Mouse (Mus musculus): ENCODE measurements around the gene Flcn. TPM values are rescaled to one million over a fixed set of nuclear protein-coding genes. Genes with fewer than 3 reads are reported as not detected.

Flcn gene
- total RNA-seq, 2 experiments from 2014 or later, result 43.0 to 44.1 TPM

GRCm38 (mm10) chr11:59774522-59774921 is 35.3 kb downstream of the Flcn start:
- intact Hi-C loops (cut with DNase I), result no loop called here
- no peak for DNase-seq (ENCODE audit: low spot score)

GRCm38 (mm10) chr11:59772902-59773301 is 36.9 kb downstream of the Flcn start:
- DNase-seq (ENCODE audit: low spot score), result no peak
- intact Hi-C loops (cut with DNase I), result no loop called here

DNA sequence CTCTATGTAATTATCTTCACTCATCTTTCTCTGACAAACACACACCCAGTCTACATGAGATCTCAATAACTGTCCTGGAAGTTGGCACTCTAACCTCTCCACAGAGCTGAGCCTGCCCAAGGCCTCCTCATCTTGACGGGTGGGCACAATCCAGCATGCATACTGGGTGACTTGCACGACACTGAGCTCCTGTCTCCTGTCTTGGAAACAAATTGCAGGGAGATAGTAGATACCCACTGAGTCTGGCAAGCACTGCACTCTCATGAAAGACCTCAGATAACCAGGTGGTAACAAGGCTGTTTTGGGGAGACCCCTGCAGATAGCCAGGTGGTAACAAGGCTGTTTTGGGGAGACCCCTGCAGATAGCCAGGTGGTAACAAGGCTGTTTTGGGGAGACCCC is 37.5 kb downstream of the Flcn start:
- no peak for DNase-seq (ENCODE audit: low spot score)
- intact Hi-C loops (cut with DNase I), result no loop called here

GRCm38 (mm10) chr11:59770753-59771152 is 39.1 kb downstream of the Flcn start:
- intact Hi-C loops (cut with DNase I), result no loop called here
- DNase-seq (ENCODE audit: low spot score), result no peak

DNA sequence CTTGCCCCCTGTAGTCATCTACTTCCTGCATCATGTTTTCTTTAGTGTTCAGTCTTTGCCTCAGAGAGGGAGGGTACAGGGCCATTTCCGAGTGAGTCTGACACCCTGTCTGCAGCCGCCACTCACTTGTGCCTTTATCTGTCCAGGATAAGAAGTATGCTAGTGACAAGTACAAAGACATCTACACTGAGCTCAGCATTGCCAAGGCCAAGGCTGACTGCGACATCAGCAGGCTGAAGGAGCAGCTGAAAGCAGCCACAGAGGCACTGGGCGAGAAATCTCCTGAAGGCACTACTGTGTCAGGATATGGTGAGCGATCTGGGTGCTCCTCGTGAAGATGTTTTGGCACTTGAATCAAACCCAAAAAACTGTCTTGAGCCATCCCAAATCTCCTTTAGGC is 40.1 kb downstream of the Flcn start:
- DNase-seq (ENCODE audit: low spot score), result no peak
- intact Hi-C loops (cut with DNase I), result no loop called here

DNA sequence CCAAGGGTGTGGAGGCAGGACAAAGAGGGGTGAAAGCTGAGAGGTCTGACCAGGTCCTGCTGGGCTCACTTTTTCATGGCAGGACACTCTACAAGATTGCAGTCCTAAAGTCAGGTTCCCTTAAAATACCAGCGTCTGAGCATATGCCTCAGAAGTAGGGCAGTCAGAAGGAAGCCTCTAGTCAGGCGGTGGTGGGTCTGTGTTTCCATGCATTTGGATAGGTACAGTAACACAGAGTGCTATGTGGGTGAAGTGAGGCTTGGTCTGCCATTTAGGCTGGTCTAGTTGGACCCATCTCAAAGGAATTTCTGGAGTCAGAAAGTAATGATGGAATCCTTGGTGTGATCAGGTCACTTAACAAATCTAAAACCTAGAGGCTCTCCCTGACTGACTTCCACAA is 40.5 kb downstream of the Flcn start:
- intact Hi-C loops (cut with DNase I), result no loop called here
- DNase-seq (ENCODE audit: low spot score), result no peak

DNA sequence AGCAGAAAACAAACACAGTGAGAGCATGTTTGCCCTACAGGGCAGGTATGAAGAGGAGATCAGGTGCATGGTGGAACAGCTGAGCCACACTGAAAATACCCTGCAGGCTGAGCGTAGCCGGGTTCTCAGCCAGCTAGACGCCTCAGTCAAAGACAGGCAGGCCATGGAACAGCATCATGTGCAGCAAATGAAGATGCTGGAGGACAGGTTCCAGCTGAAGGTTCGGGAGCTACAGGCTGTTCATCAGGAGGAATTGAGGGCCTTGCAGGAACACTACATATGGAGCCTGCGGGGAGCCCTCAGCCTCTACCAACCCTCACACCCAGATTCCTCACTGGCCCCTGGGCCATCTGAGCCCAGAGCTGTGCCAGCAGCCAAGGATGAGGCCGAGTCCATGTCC is 49.0 kb downstream of the Flcn start:
- intact Hi-C loops (cut with DNase I), result no loop called here
- DNase-seq (ENCODE audit: low spot score), result no peak

GRCm38 (mm10) chr11:59759626-59760025 is 50.2 kb downstream of the Flcn start:
- DNase-seq (ENCODE audit: low spot score), result no peak
- intact Hi-C loops (cut with DNase I), result no loop called here

GRCm38 (mm10) chr11:59759178-59759577 is 50.6 kb downstream of the Flcn start:
- DNase-seq (ENCODE audit: low spot score), result peak; percentile 37
- intact Hi-C loops (cut with DNase I), result no loop called here

GRCm38 (mm10) chr11:59758191-59758985 is 51.4 kb downstream of the Flcn start:
- DNase-seq (ENCODE audit: low spot score), result no peak
- intact Hi-C loops (cut with DNase I), result no loop called here

- intact Hi-C loops (cut with DNase I), result no loop called here
- no peak for DNase-seq (ENCODE audit: low spot score)
Measured at GRCm38 (mm10) chr11:59756351-59756750, 53.5 kb downstream of the Flcn start.

- intact Hi-C loops (cut with DNase I), result no loop called here
- no peak for DNase-seq (ENCODE audit: low spot score)
Measured at GRCm38 (mm10) chr11:59754504-59754903, 55.3 kb downstream of the Flcn start.

DNA sequence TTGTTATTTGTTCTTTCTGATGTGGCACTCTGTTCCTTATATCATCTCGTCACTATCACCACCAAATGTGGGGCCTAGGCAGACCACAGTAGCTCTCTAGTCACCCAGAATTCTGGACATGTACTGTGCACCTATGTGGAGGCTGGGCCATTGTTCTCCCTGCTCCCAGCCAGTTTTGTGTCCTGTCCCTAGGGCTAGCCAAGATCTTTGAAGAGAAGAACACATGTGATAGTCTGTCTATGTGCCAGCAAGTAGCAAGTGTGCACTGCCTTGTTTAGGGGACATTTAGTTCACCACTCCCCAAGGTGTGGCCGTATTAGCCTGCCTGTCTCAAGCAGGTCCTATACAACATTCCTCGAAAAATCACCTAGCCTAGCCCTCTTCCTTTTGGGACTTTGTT is 60.8 kb downstream of the Flcn start:
- DNase-seq (ENCODE audit: low spot score), result no peak
- intact Hi-C loops (cut with DNase I), result loop anchor here (10.0 kb wide), 1 partner anchor 224 kb away; the partner anchor contains the start of gene Zkscan17

DNA sequence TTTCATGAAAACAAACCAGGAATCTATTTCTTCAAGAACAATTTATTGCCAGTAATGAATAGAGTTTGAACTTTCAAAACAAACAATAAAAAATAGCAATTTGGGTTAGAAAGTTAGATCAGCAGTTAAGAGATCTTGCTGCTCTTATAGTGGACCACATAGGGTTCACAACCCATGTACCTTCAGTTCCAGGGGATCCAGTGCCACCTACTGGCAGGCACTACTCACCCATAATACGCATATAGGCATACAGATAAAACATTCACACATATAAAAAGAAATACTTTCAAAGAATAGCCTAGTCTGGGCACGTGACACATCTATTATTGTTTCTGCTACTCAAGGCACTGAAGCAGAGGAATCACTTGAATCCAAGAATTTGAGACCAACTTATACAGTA is 63.2 kb downstream of the Flcn start:
- intact Hi-C loops (cut with DNase I), result loop anchor here (1.0 to 10.0 kb wide), 3 partner anchors 114 to 222 kb away; partner anchors contain the start of gene Zkscan17
- DNase-seq (ENCODE audit: low spot score), result no peak

DNA sequence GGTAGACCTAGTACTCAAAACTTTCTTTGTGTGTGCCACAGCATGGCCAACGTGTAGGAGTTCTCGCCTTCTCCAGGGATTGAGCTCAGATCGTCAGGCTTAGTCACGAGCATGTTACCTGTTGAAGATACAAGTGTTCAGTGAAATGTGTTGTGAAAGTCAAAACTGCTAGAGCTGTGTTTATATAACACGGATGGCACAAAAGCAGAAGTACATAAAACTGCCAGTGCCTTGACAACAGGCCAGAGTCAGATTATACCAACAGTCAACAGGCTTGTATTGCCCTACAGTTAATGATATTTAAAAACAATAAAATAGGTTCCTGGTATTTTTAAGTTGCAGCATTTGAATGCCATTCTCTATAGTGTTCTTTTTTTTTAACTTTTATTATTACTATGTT is 64.0 kb downstream of the Flcn start:
- intact Hi-C loops (cut with DNase I), result loop anchor here (1.0 to 10.0 kb wide), 3 partner anchors 113 to 221 kb away; partner anchors contain the start of gene Zkscan17
- DNase-seq (ENCODE audit: low spot score), result no peak

- intact Hi-C loops (cut with DNase I), result loop anchor here (10.0 kb wide), 1 partner anchor 220 kb away; the partner anchor contains the start of gene Zkscan17
- no peak for DNase-seq (ENCODE audit: low spot score)
Measured at GRCm38 (mm10) chr11:59744374-59744773, 65.4 kb downstream of the Flcn start.

- no peak for DNase-seq (ENCODE audit: low spot score)
- intact Hi-C loops (cut with DNase I), result loop anchor here (10.0 kb wide), 1 partner anchor 219 kb away; the partner anchor contains the start of gene Zkscan17
Measured at GRCm38 (mm10) chr11:59743712-59744111, 66.1 kb downstream of the Flcn start.

GRCm38 (mm10) chr11:59743307-59743706 is 66.5 kb downstream of the Flcn start:
- intact Hi-C loops (cut with DNase I), result loop anchor here (10.0 kb wide), 1 partner anchor 219 kb away; the partner anchor contains the start of gene Zkscan17

DNA sequence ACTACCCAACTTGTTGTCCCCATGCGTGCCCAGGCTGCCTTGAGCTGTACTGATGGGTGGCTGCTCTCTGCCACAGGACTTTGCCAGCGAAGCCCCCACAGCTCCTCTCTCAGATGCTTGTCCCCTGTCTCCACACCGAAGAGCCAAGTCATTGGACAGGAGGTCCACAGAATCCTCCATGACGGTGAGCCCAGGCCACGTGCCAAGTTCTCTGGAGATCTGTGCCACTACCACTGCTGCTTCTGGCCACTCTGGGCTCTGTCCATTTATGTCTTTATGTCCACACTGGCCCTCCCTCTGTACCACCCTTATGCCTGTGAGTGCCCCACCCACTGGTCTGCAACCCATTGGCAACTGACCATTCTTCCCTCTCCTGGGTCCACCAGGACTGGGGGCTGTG is 67.9 kb downstream of the Flcn start:
- intact Hi-C loops (cut with DNase I), result loop anchor here (10.0 kb wide), 1 partner anchor 217 kb away; the partner anchor contains the start of gene Zkscan17
- no peak for DNase-seq (ENCODE audit: low spot score)

More at GRCm38 (mm10) chr11:59743307-59743706, 66.5 kb downstream of the Flcn start:
- no peak for DNase-seq (ENCODE audit: low spot score)

Measured in heart, postnatal 25 days (tissue).